Mouse (Mus musculus): ENCODE data around the gene Exd1.
"Not testable (repeated sequence)": the region's sequence is repeated elsewhere in the genome, so short reads cannot be mapped to it uniquely, and the experiment has no call there.

The Exd1 gene

DNA sequence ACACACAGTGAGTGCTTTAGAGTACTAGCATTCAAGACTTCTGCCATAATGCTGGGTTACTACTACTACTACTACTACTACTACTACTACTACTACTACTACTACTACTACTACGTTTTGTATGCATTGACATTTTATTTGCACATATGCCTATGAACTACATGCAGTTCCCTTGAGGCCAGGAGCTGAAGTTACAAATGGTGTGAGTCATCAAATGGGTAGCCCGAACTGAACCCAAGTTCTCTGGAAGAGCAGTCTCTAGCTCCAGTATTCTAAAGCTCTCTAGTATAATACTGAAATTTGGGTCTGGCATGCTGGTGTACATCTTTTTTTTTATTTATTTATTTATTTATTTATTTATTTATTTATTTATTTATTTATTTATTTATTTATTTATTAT lies 3.8 kb downstream of the Exd1 start:
- intact Hi-C loops (cut with DNase I) = loop anchor here (5.0 kb wide), 2 partner anchors 44 to 119 kb away; partner anchors contain the start of gene Ndufaf1

GRCm38 (mm10) chr2:119542106-119542505 lies 5.3 kb downstream of the Exd1 start:
- intact Hi-C loops (cut with DNase I) = loop anchor here (5.0 kb wide), 2 partner anchors 45 to 120 kb away; partner anchors contain the start of gene Ndufaf1

DNA sequence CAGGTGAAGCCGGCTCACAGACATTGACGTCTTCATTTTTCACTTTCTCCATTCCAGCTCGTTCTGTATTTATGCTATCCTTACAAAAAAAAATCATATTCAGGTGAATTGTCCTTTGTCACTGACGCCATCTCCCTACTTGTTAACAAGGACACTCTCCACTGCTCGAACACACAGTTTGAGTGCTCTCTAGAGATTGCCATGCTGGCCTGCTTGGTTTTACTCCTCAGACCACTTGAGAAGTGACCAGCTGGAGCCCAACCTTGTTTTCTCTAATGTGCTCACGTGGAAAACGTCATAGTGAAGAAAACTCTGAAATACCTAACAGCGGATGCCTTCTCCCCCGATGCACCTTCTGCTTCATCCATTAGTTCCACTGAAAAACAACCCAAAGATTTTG lies 8.6 kb downstream of the Exd1 start:
- intact Hi-C loops (cut with DNase I) = no loop called here

DNA sequence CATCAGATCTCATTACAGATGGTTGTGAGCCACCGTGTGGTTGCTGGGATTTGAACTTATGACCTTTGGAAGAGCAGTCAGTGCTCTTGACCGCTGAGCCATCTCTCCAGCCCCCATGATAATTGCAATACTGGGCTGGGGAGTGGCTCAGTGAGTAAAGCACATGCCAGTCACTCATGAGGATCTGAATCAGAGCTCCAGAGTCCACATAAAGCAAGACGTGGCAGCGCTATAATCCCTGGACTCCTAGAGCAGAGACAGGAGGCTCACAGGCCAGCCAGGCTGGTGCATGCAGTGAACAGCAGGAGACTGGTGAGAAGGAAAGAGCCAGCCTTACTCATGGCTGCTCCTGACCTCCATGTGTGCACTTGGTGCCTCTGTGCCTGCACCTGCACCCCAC lies 22.0 kb downstream of the Exd1 start:
- intact Hi-C loops (cut with DNase I) = no loop called here

DNA sequence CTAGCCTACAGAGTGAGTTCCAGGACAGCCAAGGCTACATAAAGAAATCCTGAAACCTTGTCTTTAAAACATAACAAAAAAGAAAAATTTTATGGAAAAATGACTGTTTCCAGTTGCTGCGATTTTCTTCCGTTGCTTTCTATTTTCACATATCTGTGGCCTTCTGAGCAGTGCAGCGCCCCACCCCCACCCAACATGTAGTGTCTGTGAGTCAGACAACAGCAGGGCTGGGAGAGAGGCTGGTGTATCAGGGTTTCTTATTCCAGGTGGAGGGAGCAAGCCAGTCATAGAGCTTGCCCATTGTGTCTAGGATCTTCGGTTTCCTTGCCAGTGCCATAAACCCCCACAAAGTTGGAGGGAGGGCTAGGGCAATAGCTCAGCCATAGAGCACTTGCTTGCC lies 23.6 kb downstream of the Exd1 start:
- intact Hi-C loops (cut with DNase I) = no loop called here

DNA sequence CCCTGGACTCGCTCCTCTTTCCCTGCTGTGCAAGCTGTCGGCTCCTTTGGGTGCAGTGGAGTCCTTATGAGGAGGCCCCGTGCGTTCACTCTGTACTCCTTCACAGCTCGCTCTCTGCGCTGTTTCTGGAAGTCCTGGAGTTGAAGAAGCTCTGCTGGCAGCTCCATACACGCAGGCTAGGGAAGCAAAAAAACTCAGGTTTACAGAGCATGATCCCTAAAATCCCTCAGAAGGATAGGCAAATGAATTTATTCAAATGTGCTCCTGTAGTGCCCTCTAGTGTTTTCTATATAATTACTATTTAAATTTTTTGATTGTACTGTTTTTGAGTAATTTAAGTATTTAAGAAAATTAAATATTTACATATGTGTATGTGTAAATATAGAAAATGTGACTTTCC lies 26.9 kb downstream of the Exd1 start:
- intact Hi-C loops (cut with DNase I) = no loop called here

- intact Hi-C loops (cut with DNase I) = loop anchor here (10.0 kb wide), 1 partner anchor 222 kb away; no protein-coding TSS in a partner anchor
Measured at GRCm38 (mm10) chr2:119516811-119517210, 30.6 kb downstream of the Exd1 start.

DNA sequence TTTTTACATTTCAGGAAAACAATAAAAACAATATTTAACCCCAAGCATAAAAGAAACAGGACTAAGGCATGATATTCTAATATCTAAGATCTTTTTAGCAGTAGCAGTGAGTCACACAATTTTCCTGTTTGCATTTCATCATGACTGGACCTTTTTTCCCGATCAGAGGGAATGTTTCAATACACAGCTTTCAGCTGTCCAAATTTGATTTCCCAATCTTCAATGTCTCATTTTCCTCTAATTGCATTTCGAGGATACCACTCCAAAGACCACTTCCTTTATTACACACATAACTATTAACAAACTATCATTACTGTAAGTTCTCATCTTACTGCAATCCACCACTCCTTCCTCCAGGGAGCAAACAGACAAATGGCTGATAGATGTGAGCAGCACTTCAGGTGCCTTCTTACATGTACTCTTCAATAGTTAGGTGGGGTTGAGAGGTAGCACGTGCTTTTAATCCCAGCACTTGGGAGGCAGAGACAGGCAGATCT lies 33.4 kb downstream of the Exd1 start:
- intact Hi-C loops (cut with DNase I) = loop anchor here (10.0 kb wide), 1 partner anchor 219 kb away; no protein-coding TSS in a partner anchor

- intact Hi-C loops (cut with DNase I) = loop anchor here (10.0 kb wide), 1 partner anchor 217 kb away; no protein-coding TSS in a partner anchor
Measured at GRCm38 (mm10) chr2:119512292-119512691, 35.1 kb downstream of the Exd1 start.

DNA sequence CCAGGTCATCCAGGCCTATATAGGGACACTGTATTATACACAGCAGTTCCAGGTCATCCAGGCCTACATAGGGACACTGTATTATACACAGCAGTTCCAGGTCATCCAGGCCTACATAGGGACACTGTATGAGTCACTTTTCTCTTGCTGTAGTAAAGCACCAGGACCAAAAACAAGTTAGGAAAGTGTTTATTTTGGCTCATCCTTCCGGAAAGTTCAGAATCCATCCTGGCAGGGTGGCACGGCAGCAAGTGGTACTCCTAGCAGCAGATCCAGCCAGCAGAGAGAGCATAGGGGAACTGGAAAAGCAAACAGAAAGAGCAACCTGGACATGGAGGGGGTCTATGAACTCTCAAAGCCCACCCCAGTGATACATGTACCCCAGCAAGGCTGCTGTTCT lies 36.6 kb downstream of the Exd1 start:
- intact Hi-C loops (cut with DNase I) = loop anchor here (10.0 kb wide), 1 partner anchor 216 kb away; no protein-coding TSS in a partner anchor

DNA sequence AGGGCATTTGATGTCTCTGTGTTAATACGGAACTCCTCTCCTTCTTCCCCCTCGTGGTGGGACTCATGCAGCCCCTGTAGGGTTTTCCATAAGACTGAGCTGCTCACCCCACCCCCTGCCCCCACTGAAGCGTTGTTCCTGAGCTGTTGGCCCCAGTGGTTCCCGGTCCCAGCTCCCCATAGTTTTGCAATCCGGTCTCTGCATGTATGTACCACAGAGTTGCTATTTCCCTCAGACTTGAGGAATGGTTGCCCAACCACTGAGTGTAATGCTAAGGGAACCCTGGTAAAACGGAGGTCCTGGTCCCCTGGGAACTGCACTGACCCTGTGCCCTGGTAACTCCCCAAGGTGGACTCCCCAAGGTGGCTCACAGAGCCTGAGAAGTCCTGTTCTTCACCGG lies 38.9 kb downstream of the Exd1 start:
- intact Hi-C loops (cut with DNase I) = not testable (repeated sequence)

- intact Hi-C loops (cut with DNase I) = no loop called here
Measured at GRCm38 (mm10) chr2:119507108-119507507, 40.3 kb downstream of the Exd1 start.

GRCm38 (mm10) chr2:119500965-119501652 lies 46.3 kb downstream of the Exd1 start:
- intact Hi-C loops (cut with DNase I) = no loop called here

DNA sequence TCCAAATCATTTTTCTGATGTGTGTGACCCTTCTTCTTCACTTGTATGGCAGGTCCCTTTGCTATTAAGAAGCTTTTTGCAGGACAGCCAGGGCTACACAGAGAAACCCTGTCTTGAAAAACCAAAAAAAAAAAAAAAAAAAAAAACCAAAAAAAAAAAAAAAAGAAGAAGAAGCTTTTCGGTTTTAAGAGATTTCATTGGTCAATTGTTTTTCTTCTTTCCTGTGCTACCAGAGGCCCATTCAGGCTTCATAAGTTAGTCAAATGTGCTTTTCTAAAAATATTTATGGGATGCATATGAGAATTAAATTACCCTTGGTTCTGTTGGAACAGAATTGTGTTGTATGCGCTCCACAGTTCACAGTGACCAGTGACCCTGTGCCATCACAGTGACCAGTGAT lies 48.6 kb downstream of the Exd1 start:
- intact Hi-C loops (cut with DNase I) = no loop called here

DNA sequence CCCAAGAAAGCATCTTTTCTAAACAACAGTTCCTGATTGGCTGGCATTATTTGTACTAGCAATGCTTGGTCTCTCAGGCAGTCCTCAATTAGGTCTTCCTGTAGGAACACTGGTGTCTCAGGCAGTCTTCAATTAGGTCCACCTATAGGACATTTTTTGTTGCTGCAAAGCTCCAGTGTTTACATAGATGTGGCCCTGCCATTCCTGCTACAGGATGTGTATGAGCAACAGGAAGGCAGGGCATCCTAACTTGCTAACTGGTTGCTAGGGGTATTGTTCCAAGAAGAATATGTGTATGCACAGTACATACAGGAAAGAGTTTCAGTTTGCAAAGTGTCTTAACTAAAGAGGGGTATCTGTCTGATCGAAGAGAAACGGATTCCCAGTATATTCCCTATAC lies 51.3 kb downstream of the Exd1 start:
- intact Hi-C loops (cut with DNase I) = no loop called here

DNA sequence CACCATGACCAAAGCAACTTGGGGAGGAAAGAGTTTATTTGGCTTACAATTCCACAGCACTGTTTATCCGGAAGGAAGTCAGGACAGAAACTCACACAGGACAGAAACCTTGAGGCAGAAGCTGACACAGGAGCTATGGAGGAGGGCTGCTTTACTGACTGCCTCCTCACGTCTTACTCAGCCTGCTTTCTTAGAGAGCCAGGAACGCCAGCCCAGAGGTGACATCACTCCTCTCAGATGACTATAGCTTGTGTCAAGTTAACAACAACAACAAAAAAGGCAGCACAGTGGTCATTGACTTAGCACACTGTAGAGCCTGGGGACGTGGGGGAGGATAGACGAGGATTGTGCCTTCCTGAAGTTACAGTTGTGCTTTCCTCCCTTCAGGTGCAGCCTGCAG lies 55.5 kb downstream of the Exd1 start:
- intact Hi-C loops (cut with DNase I) = no loop called here

- intact Hi-C loops (cut with DNase I) = no loop called here
Measured at GRCm38 (mm10) chr2:119486488-119486887, 60.9 kb downstream of the Exd1 start.

- intact Hi-C loops (cut with DNase I) = no loop called here
Measured at GRCm38 (mm10) chr2:119482307-119482706, 65.1 kb downstream of the Exd1 start.

DNA sequence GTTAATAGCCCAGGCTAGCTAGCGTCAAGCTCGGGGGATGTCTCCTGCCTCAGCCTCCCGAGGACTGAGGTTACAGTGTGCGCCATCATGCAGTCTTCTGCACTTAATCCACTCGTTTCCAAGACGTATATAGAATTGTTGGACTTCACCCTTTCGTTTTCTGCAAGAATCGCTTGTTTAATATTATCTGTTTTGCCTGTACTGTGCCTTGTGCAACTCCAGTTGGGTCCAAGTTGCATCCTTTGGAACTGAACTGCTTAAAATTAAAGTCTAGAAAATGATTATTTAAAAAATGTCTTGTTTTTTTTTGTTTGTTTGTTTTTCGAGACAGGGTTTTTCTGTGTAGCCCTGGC lies 69.1 kb downstream of the Exd1 start:
- intact Hi-C loops (cut with DNase I) = no loop called here

- intact Hi-C loops (cut with DNase I) = no loop called here
Measured at GRCm38 (mm10) chr2:119477571-119478396, 69.6 kb downstream of the Exd1 start, which contains the start of gene Ino80. Ino80 (minus strand) TSS chr2:119477687.

- intact Hi-C loops (cut with DNase I) = no loop called here
Measured at GRCm38 (mm10) chr2:119476621-119477391, 70.6 kb downstream of the Exd1 start.
